Mouse (Mus musculus): ENCODE measurements around the gene Sh3tc1. TPM values are rescaled to one million over a fixed set of nuclear protein-coding genes. Genes with fewer than 3 reads are reported as not detected.

The Sh3tc1 gene
- polyA plus RNA-seq, 1 experiment from 2014 or later, result 2.6 TPM

GRCm38 (mm10) chr5:35757639-35758001, 17.8 kb upstream of the Sh3tc1 start, which contains the start of gene Ablim2:
TSS of gene Ablim2 (plus strand) at chr5:35757880.
- H3K36me3 ChIP-seq (ENCODE audit: control insufficient read depth, insufficient read depth, low read length), result no peaks in the 10 kb centered on the region
- H3K4me2 ChIP-seq (ENCODE audit: low read length), result peak within 1 kb of the TSS; percentile 78
- peak within 1 kb of the TSS; percentile 81 for H3K27ac ChIP-seq (ENCODE audit: low read depth, low read length)
- H3K4me1 ChIP-seq (ENCODE audit: control insufficient read depth, insufficient read depth, low read depth, low read length), result peaks cover 8% of the 10 kb centered on the region
- no peaks in the 10 kb centered on the region for H3K9me3 ChIP-seq (ENCODE audit: control insufficient read depth, low read length)
- H3K4me3 ChIP-seq (ENCODE audit: low read length), result peak within 1 kb of the TSS; percentile 61
- ATAC-seq, result peak; percentile 97
- H3K27me3 ChIP-seq (replicated peaks; ENCODE audit: control insufficient read depth, insufficient read depth, low read length), result peaks cover 13% of the 10 kb centered on the region
- peak within 1 kb of the TSS; percentile 72 for H3K9ac ChIP-seq (ENCODE audit: low read depth, low read length)
- 0% methylated on average over 29 of the region's 35 CpGs for WGBS

- peak overlapping the region; percentile 53 for H3K9ac ChIP-seq (ENCODE audit: low read depth, low read length)
- peaks cover 13% of the 10 kb centered on the region for H3K27me3 ChIP-seq (replicated peaks; ENCODE audit: control insufficient read depth, insufficient read depth, low read length)
- peak; percentile 58 for ATAC-seq
- peaks cover 8% of the 10 kb centered on the region for H3K4me1 ChIP-seq (ENCODE audit: control insufficient read depth, insufficient read depth, low read depth, low read length)
- peak overlapping the region; percentile 78 for H3K27ac ChIP-seq (ENCODE audit: low read depth, low read length)
- H3K4me3 ChIP-seq (ENCODE audit: low read length), result peak overlapping the region; percentile 61
- H3K36me3 ChIP-seq (ENCODE audit: control insufficient read depth, insufficient read depth, low read length), result no peaks in the 10 kb centered on the region
- 4% methylated on average over 25 of the region's 26 CpGs for WGBS
- H3K9me3 ChIP-seq (ENCODE audit: control insufficient read depth, low read length), result no peaks in the 10 kb centered on the region
- peak overlapping the region; percentile 78 for H3K4me2 ChIP-seq (ENCODE audit: low read length)
These were observed 17.3 kb upstream of the Sh3tc1 start for GRCm38 (mm10) chr5:35756997-35757638.

DNA sequence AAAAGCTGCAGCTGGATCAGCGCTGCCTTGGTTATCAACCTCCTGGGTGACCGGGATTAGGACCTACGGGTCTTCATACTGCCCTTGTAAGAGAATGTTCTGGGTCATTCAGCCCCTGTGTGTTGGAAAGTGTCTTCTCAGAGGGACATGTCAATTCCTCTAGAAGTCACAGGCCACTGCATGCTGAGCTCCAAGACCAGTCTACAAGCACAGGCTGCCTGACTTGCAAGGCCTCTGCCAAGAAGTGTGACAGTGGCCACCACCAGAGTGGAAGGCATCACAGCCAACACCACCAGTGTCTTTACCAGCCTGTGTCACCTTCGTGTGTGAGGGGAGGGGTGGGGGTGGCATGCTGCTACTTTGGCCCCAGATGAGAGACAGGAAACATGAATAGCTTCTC, 16.2 kb upstream of the Sh3tc1 start:
- ATAC-seq, result no peak
- Histone ChIP-seq H3K9ac (ENCODE audit: low read depth, low read length) (no peak overlapping the region), H3K36me3 (ENCODE audit: control insufficient read depth, insufficient read depth, low read length) (no peaks in the 10 kb centered on the region), H3K4me1 (ENCODE audit: control insufficient read depth, insufficient read depth, low read depth, low read length) (peaks cover 8% of the 10 kb centered on the region), H3K4me3 (ENCODE audit: low read length) (no peak overlapping the region), H3K9me3 (ENCODE audit: control insufficient read depth, low read length) (no peaks in the 10 kb centered on the region), H3K4me2 (ENCODE audit: low read length) (no peak overlapping the region), H3K27me3 (replicated peaks; ENCODE audit: control insufficient read depth, insufficient read depth, low read length) (peaks cover 13% of the 10 kb centered on the region), H3K27ac (ENCODE audit: low read depth, low read length) (no peak overlapping the region)
- 75% methylated on average over 4 of the region's 4 CpGs for WGBS

DNA sequence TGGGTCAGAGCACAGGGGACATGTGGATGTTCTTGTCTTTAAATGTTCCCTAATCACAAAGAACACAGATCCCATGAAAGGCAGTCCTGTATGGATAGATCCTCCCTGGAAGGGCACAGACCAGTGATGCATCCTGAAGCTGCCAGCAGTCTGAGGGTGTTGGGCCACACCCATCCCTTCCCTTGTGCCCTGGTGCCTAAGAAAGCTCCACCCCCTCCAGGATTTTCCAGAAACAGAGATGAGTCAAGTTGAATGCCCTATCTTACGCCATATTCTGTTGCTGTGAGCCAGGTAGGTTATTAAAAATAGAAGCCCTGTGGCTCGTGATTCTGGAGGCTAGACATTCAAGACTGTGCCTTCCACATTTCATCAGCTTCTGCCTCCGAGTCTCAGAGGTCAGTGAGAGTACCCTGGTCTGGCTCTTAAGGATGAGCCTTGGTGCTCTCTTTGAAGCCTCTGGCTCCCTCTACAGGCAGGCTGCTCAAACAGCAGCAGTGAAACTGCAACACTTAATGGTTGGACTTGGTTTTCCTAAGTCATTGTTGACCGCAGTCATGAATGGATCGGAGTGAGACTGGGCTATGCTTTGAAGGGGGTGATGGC, 15.4 kb upstream of the Sh3tc1 start:
- Histone ChIP-seq H3K27ac (ENCODE audit: low read depth, low read length) (no peak overlapping the region), H3K4me2 (ENCODE audit: low read length) (no peak overlapping the region), H3K4me1 (ENCODE audit: control insufficient read depth, insufficient read depth, low read depth, low read length) (peaks cover 8% of the 10 kb centered on the region), H3K9me3 (ENCODE audit: control insufficient read depth, low read length) (no peaks in the 10 kb centered on the region), H3K9ac (ENCODE audit: low read depth, low read length) (no peak overlapping the region), H3K27me3 (replicated peaks; ENCODE audit: control insufficient read depth, insufficient read depth, low read length) (peaks cover 13% of the 10 kb centered on the region), H3K36me3 (ENCODE audit: control insufficient read depth, insufficient read depth, low read length) (no peaks in the 10 kb centered on the region), H3K4me3 (ENCODE audit: low read length) (no peak overlapping the region)
- ATAC-seq, result no peak
- WGBS, result 23% methylated on average over 5 of the region's 5 CpGs

DNA sequence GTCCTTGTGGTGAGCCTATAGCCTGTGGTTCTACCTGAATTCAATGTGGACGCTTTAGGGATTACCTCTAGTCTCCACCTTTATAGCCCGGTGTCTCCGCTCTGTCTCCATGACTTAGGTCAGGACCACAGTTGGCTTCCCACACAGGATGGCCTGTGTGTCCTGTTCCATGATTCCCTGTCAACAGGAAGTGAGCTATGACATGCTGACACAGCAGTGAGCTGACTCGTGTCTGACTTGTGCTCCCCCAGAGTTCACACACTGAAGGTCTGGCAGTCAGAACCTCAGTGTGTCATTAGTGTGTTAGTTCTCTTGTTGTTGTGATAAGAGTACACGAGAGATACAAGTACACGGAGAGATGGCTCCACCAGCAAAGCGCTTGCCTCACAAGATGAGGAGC, 11.2 kb upstream of the Sh3tc1 start:
- H3K9me3 ChIP-seq (ENCODE audit: control insufficient read depth, low read length), result no peaks in the 10 kb centered on the region
- no peak overlapping the region for H3K9ac ChIP-seq (ENCODE audit: low read depth, low read length)
- ATAC-seq, result no peak
- 87% methylated on average over 7 of the region's 7 CpGs for WGBS
- no peaks in the 10 kb centered on the region for H3K4me1 ChIP-seq (ENCODE audit: control insufficient read depth, insufficient read depth, low read depth, low read length)
- no peak overlapping the region for H3K27ac ChIP-seq (ENCODE audit: low read depth, low read length)
- H3K27me3 ChIP-seq (replicated peaks; ENCODE audit: control insufficient read depth, insufficient read depth, low read length), result no peaks in the 10 kb centered on the region
- H3K4me3 ChIP-seq (ENCODE audit: low read length), result no peak overlapping the region
- H3K4me2 ChIP-seq (ENCODE audit: low read length), result no peak overlapping the region
- H3K36me3 ChIP-seq (ENCODE audit: control insufficient read depth, insufficient read depth, low read length), result no peaks in the 10 kb centered on the region

GRCm38 (mm10) chr5:35750026-35750425, 10.2 kb upstream of the Sh3tc1 start:
- Histone ChIP-seq H3K4me1 (ENCODE audit: control insufficient read depth, insufficient read depth, low read depth, low read length) (no peaks in the 10 kb centered on the region), H3K4me2 (ENCODE audit: low read length) (no peak overlapping the region), H3K4me3 (ENCODE audit: low read length) (no peak overlapping the region), H3K36me3 (ENCODE audit: control insufficient read depth, insufficient read depth, low read length) (no peaks in the 10 kb centered on the region), H3K27ac (ENCODE audit: low read depth, low read length) (no peak overlapping the region), H3K9ac (ENCODE audit: low read depth, low read length) (no peak overlapping the region), H3K27me3 (replicated peaks; ENCODE audit: control insufficient read depth, insufficient read depth, low read length) (no peaks in the 10 kb centered on the region), H3K9me3 (ENCODE audit: control insufficient read depth, low read length) (no peaks in the 10 kb centered on the region)
- 89% methylated on average over 1 of the region's 1 CpGs for WGBS
- ATAC-seq, result no peak

- 53% methylated on average over 3 of the region's 3 CpGs for WGBS
- Histone ChIP-seq H3K36me3 (ENCODE audit: control insufficient read depth, insufficient read depth, low read length) (no peaks in the 10 kb centered on the region), H3K9me3 (ENCODE audit: control insufficient read depth, low read length) (no peaks in the 10 kb centered on the region), H3K4me3 (ENCODE audit: low read length) (no peak overlapping the region), H3K27me3 (replicated peaks; ENCODE audit: control insufficient read depth, insufficient read depth, low read length) (no peaks in the 10 kb centered on the region), H3K4me1 (ENCODE audit: control insufficient read depth, insufficient read depth, low read depth, low read length) (no peaks in the 10 kb centered on the region), H3K9ac (ENCODE audit: low read depth, low read length) (no peak overlapping the region), H3K27ac (ENCODE audit: low read depth, low read length) (no peak overlapping the region), H3K4me2 (ENCODE audit: low read length) (no peak overlapping the region)
- no peak for ATAC-seq
These were observed 9.6 kb upstream of the Sh3tc1 start for GRCm38 (mm10) chr5:35749416-35749815.

- H3K9ac ChIP-seq (ENCODE audit: low read depth, low read length), result no peak overlapping the region
- WGBS, result 28% methylated on average over 4 of the region's 4 CpGs
- H3K36me3 ChIP-seq (ENCODE audit: control insufficient read depth, insufficient read depth, low read length), result no peaks in the 10 kb centered on the region
- no peaks in the 10 kb centered on the region for H3K4me1 ChIP-seq (ENCODE audit: control insufficient read depth, insufficient read depth, low read depth, low read length)
- no peaks in the 10 kb centered on the region for H3K27me3 ChIP-seq (replicated peaks; ENCODE audit: control insufficient read depth, insufficient read depth, low read length)
- H3K4me3 ChIP-seq (ENCODE audit: low read length), result no peak overlapping the region
- ATAC-seq, result peak; percentile 30
- no peaks in the 10 kb centered on the region for H3K9me3 ChIP-seq (ENCODE audit: control insufficient read depth, low read length)
- H3K4me2 ChIP-seq (ENCODE audit: low read length), result no peak overlapping the region
- no peak overlapping the region for H3K27ac ChIP-seq (ENCODE audit: low read depth, low read length)
These were observed 7.1 kb upstream of the Sh3tc1 start for GRCm38 (mm10) chr5:35746910-35747309.

DNA sequence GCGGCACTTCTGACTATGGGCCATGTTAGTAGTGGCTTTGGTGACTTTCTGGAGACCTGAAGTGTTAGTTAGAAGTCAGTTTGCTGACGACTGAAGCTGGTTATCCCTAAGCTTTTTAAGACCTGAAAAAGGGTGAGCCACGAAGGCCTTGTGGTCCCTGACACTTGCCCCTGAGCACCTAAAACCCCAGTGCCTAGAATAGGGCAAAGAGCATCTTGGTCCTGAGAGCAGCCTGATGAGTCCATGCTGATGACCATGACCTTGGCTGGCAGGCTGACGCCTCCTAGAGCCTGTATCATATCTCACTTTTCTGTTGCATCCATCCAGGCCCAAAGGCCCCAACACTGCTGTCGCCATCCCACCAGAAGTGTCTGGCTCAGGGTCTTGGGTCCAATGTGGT, 5.6 kb upstream of the Sh3tc1 start:
- H3K9me3 ChIP-seq (ENCODE audit: control insufficient read depth, low read length), result no peaks in the 10 kb centered on the region
- H3K9ac ChIP-seq (ENCODE audit: low read depth, low read length), result no peak overlapping the region
- no peak overlapping the region for H3K4me2 ChIP-seq (ENCODE audit: low read length)
- H3K36me3 ChIP-seq (ENCODE audit: control insufficient read depth, insufficient read depth, low read length), result no peaks in the 10 kb centered on the region
- no peak overlapping the region for H3K27ac ChIP-seq (ENCODE audit: low read depth, low read length)
- no peak overlapping the region for H3K4me3 ChIP-seq (ENCODE audit: low read length)
- no peak for ATAC-seq
- 89% methylated on average over 5 of the region's 5 CpGs for WGBS
- H3K4me1 ChIP-seq (ENCODE audit: control insufficient read depth, insufficient read depth, low read depth, low read length), result no peaks in the 10 kb centered on the region
- H3K27me3 ChIP-seq (replicated peaks; ENCODE audit: control insufficient read depth, insufficient read depth, low read length), result no peaks in the 10 kb centered on the region
